Mouse (Mus musculus) thymus, adult 2 months (tissue): ENCODE results near the gene Jdp2. TPM values are rescaled to one million over a fixed set of nuclear protein-coding genes. Genes with fewer than 3 reads are reported as not detected.

Experiments
- DNase-seq: peaks from one replicate; pipeline ENCODE4 v3.0.0; 2021
- H3K27ac ChIP-seq: fragments of 200-500 bp; 2 replicates; pipeline ENCODE4 v1.5.1; 2012; ENCODE audit warnings: low read length, control low read depth; ENCODE audit not compliant: control insufficient read depth, insufficient read depth
- H3K27me3 ChIP-seq: fragments of 200-500 bp; 2 replicates; pipeline ENCODE4 v1.6.1; 2012; ENCODE audit warnings: mild to moderate bottlenecking, low read length, moderate library complexity, mixed read lengths; ENCODE audit not compliant: control insufficient read depth, insufficient read depth
- H3K36me3 ChIP-seq: fragments of 200-500 bp; 2 replicates; pipeline ENCODE4 v1.6.1; 2012; ENCODE audit warnings: mild to moderate bottlenecking, low read length, moderate library complexity; ENCODE audit not compliant: control insufficient read depth, insufficient read depth
- H3K4me1 ChIP-seq: fragments of 200-500 bp; replicated peaks from 2 replicates; pipeline ENCODE4 v1.6.1; 2012; ENCODE audit warnings: low read length; ENCODE audit not compliant: control insufficient read depth, insufficient read depth
- H3K4me3 ChIP-seq: fragments of 200-500 bp; 2 replicates; pipeline ENCODE4 v1.5.1; 2012; ENCODE audit warnings: mild to moderate bottlenecking, low read length, control low read depth, moderate library complexity; ENCODE audit not compliant: control insufficient read depth, insufficient read depth
- CTCF ChIP-seq: fragments of 200-500 bp; IDR thresholded peaks from 2 replicates; pipeline ENCODE4 v1.5.1; 2012; ENCODE audit warnings: mild to moderate bottlenecking, control low read depth, low read length, moderate library complexity, borderline replicate concordance; ENCODE audit not compliant: control insufficient read depth, poor library complexity, insufficient read depth; ENCODE audit errors: extremely low read depth
- POLR2A ChIP-seq: fragments of 200-500 bp; IDR thresholded peaks from 2 replicates; pipeline ENCODE4 v1.6.1; 2012; ENCODE audit warnings: mild to moderate bottlenecking, low read length, control low read depth, moderate library complexity; ENCODE audit not compliant: control insufficient read depth, poor library complexity, insufficient read depth; ENCODE audit errors: extremely low read depth
- WGBS: fragments of 180-500 bp; shearing (Covaris S2); methylation state at CpG from one replicate; pipeline ENCODE4 v1.1.7; 2018; 5-methylcytosine and 5-hydroxymethylcytosine counted together
- polyA plus RNA-seq: library from polyadenylated mRNA; depleted of rRNA; stranded (reverse); fragments of >200 nt; gene quantifications from 2 replicates; pipeline ENCODE4 v1.2.3, GENCODE M21; 2012; rRNA removed

Gene Jdp2
- 3.1 and 3.5 TPM in 2 replicates for polyA plus RNA-seq

GRCm38 (mm10) chr12:85598611-85599477, at the start of gene Jdp2:
TSS of gene Jdp2 (plus strand) at chr12:85599027.
- Histone ChIP-seq H3K27ac (no peak within 1 kb of the TSS), H3K36me3 (no peaks in the 10 kb centered on the region), H3K27me3 (no peaks in the 10 kb centered on the region), H3K4me1 (peaks cover 25% of the 10 kb centered on the region), H3K4me3 (peak within 1 kb of the TSS; percentile 48)
- TF ChIP-seq POLR2A (no peak), CTCF (no peak)
- DNase-seq, result peak; percentile 36
- 2% methylated on average over 83 of the region's 90 CpGs for WGBS

- H3K4me1 ChIP-seq, result peaks cover 13% of the 10 kb centered on the region
- no peak overlapping the region for H3K4me3 ChIP-seq
- H3K27me3 ChIP-seq, result no peaks in the 10 kb centered on the region
- H3K27ac ChIP-seq, result no peak overlapping the region
- H3K36me3 ChIP-seq, result no peaks in the 10 kb centered on the region
- TF ChIP-seq POLR2A (no peak), CTCF (no peak)
- DNase-seq, result no peak
- 97% methylated on average over 8 of the region's 8 CpGs for WGBS
Measured at GRCm38 (mm10) chr12:85549661-85550060, 49.2 kb upstream of the Jdp2 start.

GRCm38 (mm10) chr12:85550435-85550834, 48.4 kb upstream of the Jdp2 start:
- TF ChIP-seq CTCF, result no peak
- TF ChIP-seq POLR2A, result no peak
- Histone ChIP-seq H3K27ac (no peak overlapping the region), H3K4me3 (no peak overlapping the region), H3K27me3 (no peaks in the 10 kb centered on the region), H3K4me1 (peaks cover 8% of the 10 kb centered on the region), H3K36me3 (no peaks in the 10 kb centered on the region)
- WGBS, result 95% methylated on average over 4 of the region's 4 CpGs
- no peak for DNase-seq

- H3K36me3 ChIP-seq, result no peaks in the 10 kb centered on the region
- TF ChIP-seq POLR2A (no peak), CTCF (no peak)
- 27% methylated on average over 10 of the region's 10 CpGs for WGBS
- H3K27me3 ChIP-seq, result no peaks in the 10 kb centered on the region
- H3K4me1 ChIP-seq, result peaks cover 5% of the 10 kb centered on the region
- DNase-seq, result no peak
- no peak overlapping the region for H3K4me3 ChIP-seq
- H3K27ac ChIP-seq, result no peak overlapping the region
Measured at GRCm38 (mm10) chr12:85559299-85559698, 39.5 kb upstream of the Jdp2 start.

GRCm38 (mm10) chr12:85565441-85565840, 33.4 kb upstream of the Jdp2 start:
- 89% methylated on average over 2 of the region's 2 CpGs for WGBS
- Histone ChIP-seq H3K4me3 (no peak overlapping the region), H3K4me1 (peaks cover 24% of the 10 kb centered on the region), H3K36me3 (no peaks in the 10 kb centered on the region), H3K27me3 (no peaks in the 10 kb centered on the region), H3K27ac (no peak overlapping the region)
- DNase-seq, result no peak
- TF ChIP-seq POLR2A (no peak), CTCF (no peak)

- WGBS, result 64% methylated on average over 3 of the region's 3 CpGs
- no peak overlapping the region for H3K27ac ChIP-seq
- TF ChIP-seq POLR2A (no peak), CTCF (no peak)
- H3K27me3 ChIP-seq, result no peaks in the 10 kb centered on the region
- DNase-seq, result no peak
- no peaks in the 10 kb centered on the region for H3K36me3 ChIP-seq
- peaks cover 36% of the 10 kb centered on the region for H3K4me1 ChIP-seq
- no peak overlapping the region for H3K4me3 ChIP-seq
Measured at GRCm38 (mm10) chr12:85568298-85568697, 30.5 kb upstream of the Jdp2 start.
